Mouse (Mus musculus) A20 (cell line): Measurements from ENCODE around the gene Glt1d1.

ENCODE experiments used
- DNase-seq: peaks from one replicate; pipeline ENCODE4 v3.0.0-alpha.2; 2011; ENCODE audit warnings: low read depth, low spot score

Glt1d1 gene

DNA sequence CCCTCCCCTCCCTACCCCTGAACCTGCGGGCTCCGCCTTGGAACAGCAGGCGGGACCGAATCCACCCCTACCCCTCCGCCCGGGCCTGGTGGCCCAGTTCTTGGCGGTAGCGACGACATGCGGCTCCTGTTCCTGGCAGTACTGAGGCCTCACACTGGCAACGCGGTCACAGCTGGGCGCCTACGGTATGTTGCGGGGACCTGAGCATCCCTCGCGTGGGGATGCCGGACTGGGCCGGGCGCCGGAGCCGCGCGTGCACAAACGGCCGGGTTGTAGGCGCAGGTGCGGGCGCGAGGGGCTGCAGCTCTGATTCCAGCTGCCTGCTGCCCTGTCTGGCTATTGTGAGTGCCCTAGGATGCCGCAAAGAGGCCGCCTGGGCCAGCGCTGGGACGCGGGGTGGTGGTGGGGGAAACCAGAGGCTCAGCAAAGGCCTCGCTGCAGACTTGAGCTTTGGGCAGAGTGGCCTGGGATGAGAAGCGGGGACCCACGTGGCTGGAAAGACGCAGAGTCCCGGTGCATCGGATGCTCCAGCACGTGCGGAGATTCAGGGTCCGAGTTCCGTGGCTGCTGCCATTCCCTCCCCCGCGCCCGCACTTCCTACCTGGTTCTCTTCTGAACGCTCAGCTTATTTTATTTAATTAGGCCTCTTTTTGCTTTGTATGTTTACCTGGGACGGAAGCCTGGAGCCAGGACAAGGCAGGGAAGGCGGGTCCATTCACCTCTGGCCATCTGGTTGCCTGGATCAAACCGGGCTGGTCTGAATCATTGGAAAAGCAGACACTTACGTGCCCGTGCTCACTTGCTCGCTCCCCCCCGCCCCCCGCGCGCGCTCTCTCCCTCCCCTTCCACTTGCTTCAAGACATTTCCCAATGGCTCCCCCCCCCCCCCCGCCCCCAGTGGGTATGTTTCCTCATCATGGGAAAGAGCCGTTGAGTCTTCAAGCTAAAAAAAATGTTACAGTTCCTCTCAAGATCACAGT lies at the start of gene Glt1d1, which contains the start of gene Slc15a4:
Gene Glt1d1, plus strand, starts transcription at position 96 of the 979 bp plus-strand sequence.
Gene Slc15a4, minus strand, starts transcription at position 731 of the 979 bp plus-strand sequence.
- DNase-seq: no peak

DNA sequence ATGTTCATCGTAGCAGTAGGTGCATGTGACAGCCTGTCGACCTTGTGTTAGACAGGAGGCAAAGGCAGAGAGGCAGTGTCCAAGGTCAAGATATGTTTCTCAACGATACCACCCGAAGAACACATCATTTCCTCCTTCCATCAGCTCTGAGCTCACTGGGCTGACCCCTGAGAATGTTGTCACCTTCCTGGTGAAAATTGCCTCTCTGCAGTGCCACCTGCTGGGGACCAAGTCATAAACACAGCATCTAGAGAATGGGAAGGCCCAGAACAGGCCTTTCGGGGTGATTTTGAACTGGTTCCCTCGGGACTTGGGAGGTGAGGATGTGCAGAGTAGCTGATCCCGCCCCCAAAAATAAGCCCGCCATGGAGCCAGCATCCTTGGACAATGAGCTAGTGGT lies 48.4 kb upstream of the Glt1d1 start:
- DNase-seq: peak; percentile 44

DNA sequence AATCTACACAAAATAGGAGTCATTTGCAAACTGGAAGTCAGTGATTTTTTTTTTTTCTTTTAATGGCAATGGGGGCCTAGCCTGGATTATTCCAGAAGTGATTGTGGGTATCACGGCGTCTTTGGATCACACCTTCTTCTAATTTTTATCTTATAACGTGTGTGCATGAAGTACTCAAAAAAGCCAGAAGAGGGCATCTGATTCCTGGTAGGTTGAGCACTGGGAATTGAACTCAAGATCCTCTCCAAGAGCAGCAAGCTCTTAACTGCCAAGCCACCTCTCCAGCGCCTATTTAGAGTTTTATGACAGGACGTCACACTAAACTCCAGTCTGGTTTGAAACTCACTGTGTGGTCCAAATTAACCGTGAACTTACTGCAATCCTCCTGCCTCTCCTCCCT lies 44.2 kb upstream of the Glt1d1 start:
- DNase-seq: peak; percentile 50

DNA sequence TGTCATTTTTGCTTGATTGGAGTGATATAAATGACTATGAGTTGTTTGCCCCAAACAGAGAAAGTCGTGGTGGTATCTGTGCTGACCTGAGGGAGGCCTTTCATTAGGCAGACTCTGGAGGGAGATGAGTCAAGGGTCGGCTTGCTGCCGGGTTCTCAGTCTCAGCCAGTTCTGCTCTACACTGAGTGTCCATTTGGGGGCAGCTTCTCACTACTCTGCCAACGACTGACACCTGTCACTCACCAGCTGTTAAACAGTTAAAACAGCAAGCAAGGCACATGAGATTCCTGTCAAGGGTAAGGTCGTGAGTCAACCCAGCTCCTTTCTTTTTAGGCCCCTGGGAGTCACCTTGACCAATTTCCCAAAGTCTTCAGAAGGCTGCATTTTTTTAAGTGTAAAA lies 39.7 kb upstream of the Glt1d1 start:
- no peak for DNase-seq

DNA sequence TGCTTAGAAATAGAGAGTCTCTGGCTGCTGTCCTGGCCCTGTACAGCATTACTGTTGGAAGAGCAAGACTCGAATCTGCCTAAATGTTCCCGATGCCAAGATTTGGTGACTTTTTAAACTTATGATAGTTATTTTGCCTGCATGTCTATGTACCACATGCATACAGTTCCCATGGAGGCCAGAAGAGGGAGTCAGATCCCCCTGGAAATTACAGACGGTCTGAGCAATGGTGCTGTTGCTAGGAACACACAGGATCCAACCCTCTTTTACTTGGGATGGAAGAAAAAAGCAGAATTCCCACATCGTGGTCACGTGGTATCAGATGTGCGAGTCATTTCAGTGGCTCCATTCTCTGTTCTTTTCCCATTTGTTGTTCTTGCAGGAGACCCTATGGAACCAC lies 39.2 kb upstream of the Glt1d1 start:
- DNase-seq: peak; percentile 35

DNA sequence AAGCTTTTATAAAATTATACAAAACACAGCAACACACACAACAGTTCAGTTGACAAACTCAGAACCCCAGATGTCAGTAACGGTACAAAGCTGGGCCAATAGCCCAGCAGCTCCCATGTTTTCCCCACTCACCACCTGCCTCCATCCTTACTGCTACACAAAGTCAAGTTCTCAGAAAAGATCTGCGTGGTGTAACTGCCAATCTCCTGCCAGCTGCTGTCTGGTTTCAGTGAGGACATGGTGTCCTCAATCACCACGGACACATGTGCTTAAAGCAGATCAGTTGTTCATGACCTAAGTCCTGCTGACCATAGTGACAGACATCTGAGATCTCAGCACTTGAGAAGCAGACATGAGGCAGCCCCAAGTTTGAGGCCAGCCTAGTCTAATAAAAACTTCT lies 36.4 kb upstream of the Glt1d1 start:
- DNase-seq: no peak

DNA sequence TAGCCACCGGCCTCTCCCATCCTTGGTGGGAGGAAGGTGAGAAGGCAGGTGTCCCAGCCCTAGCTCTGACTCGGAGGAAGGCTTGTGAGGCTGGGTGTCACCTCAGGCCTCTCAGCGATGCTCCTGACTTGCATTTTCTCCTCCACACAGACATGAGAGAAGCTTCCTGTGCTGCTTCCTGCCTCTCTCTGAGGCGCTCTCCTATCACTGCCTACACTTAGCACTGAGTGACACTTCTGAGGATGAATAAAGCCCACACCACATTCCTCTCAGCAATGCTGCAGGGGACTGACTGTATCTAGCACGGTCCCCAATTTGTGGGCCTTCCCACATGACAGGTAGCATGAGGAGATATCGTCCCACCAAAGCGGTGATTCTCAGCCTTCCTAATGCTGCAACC lies 35.2 kb upstream of the Glt1d1 start:
- no peak for DNase-seq

DNA sequence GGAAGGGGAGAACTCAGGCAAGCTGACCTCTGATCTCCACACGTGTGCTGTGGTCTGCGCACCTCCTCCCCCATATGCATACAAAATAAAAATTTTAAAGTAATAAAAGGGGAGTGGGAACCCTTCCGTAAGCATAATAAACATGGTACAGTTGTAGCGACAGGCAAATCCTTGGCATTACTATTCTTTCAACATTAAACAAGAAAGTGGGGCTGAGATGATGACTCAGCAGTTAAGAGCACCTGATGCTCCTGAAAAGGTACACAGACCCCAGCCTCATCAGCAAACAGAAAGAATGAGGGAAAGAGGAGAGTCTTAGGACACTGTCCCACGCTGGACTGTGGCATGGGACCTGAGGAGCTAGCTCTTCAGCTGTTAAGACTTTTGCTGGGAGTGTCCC lies 29.1 kb upstream of the Glt1d1 start:
- no peak for DNase-seq

DNA sequence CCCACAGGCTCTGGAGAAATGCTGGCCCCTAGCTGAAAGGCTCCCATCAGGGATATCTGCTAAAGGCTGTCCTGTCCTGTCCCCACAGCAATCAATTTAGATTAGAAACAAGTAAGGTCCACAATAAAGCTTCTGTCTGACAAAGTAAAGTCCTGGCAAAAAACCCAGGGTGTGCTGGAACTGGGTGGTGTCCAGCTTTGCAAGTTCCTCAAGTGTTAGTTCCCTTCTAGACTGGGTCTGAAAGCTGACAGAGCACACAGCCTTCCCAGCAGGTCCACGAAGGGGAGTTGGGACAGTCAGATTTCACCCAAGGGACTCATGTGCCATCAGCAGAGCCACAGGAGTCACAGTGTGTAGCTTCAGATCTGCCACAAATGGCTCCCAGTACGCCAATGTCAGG lies 24.6 kb upstream of the Glt1d1 start:
- DNase-seq: no peak

DNA sequence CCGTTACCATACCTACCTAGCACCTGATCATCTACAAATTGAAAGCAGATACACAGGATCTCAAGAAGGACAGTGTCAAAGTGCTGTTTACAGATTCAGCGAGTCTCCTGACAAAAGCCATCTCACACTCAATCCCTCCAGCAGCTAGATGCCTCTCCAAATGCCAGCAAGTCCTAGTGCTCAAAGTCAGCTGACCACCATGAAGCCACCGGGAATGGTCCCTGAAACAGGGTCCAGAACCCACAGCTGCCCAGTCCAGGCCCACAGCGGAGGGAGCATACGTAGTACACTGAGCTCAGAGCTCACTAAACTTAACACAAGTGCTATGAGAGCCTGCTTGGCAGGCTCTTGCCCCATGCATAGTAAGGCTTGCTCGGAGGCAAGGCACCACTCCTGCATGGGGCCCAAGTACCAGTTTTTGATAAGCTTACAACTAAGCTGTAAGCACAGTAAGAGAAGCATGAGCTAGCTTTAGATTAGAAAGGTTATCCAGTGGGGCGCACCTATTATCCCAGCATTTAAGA lies 22.8 kb upstream of the Glt1d1 start:
- no peak for DNase-seq

DNA sequence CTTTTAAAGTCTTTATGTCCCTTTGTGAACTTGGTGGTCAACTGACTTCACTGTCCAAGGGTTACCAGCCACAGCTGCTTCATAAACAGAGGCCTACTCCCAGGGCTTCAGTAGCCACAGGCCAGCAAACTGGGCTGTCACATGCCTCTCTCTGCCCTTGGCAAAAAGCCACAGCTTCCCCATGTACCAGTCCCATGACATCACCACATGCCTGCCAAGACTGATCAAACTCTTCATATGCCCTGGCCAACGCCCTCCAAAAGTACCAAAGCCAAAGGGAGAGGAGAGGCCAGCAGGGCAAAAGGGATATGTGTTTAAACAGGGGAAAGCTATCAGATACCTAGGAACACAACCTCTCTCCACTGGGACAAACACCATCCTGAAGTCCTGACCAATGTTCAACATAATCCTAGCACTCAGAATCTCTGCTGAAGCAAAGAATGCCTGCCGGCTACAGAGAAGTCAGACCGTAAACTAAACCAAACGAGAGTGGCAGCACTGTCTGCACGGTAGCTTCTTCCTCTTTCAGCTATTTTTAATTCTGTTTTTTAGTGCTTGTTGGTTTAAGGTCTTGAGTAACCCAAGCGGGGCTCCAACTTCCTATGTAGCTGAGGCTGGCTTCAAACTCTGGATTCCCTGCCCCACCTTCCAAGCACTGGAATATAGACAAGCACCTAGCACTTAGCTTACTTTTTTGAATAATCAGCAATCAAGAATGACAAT lies 21.1 kb upstream of the Glt1d1 start:
- peak; percentile 77 for DNase-seq

DNA sequence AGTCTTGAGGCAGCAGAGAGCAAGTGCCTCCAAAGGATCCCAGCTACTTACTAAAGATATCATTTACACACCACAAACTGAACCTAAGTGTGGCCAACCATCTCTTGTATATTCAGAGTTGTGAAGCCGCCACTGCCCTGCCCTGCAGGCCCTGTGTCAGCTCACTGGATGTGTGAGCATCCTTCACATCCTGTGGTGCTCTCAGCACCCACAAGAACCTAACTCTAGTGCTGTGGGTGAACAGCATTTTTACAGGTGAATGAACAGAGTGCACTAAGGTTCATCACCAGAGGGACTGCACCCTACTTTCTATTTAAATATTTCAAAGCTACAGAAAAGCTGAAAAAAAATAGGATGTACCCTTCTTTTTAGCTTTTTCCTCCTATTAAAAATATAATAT lies 20.2 kb upstream of the Glt1d1 start:
- peak; percentile 60 for DNase-seq

DNA sequence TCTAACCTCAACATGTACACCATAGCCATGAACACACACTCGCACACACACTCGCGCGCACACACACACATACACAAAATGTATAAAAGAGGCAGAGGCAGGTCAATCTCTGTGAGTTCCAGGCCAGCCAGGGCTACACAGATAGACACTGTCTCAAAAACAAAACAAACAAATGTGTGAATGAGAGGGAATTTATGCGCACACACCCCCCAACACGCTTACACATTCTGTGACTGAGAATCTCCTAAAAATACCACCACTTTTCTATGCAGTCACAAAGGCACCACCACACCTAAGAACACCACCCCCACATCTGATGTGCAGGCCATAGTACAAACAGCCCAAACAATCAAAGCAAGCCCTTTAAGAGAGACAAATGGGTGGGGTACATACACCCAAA lies 19.7 kb upstream of the Glt1d1 start:
- DNase-seq: peak; percentile 55

DNA sequence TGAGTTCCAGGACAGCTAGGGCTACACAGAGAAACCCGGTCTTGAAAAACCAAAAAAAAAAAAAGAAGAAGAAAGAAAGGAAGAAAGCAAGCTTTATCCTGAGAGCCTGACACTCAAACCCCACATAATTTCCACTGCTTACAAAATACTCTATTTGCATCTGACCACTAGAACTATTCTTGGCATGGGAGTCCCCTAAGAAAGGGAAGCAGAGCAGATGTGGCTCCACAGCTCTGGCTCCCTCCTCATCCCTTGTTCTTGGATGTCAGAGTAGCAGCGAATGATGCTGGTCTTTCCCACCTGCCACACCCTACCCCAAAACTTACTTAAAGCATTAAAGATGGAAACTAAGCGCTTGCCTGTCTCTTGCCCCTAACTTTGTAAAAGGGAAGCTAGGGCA lies 16.6 kb upstream of the Glt1d1 start:
- no peak for DNase-seq

DNA sequence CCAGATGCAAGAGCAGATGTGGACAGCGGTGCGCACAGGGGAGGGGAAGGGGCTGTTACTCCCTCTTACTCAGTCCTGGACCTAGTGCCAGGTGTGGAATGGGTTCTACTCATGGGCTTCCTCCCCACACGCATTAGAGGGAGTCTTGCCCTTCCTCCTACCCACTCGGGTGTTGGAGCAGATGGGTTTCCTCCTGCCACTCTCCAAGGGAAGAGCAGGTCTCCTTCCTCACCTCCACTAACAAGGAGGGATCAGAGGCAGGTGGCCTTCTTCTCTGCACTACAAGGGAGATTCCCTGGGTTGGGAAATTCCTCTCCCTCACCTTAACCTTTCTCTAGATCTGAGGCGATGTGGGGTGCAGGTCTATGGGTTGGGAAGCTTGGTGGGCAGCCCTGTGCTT lies 15.9 kb upstream of the Glt1d1 start:
- peak; percentile 66 for DNase-seq

DNA sequence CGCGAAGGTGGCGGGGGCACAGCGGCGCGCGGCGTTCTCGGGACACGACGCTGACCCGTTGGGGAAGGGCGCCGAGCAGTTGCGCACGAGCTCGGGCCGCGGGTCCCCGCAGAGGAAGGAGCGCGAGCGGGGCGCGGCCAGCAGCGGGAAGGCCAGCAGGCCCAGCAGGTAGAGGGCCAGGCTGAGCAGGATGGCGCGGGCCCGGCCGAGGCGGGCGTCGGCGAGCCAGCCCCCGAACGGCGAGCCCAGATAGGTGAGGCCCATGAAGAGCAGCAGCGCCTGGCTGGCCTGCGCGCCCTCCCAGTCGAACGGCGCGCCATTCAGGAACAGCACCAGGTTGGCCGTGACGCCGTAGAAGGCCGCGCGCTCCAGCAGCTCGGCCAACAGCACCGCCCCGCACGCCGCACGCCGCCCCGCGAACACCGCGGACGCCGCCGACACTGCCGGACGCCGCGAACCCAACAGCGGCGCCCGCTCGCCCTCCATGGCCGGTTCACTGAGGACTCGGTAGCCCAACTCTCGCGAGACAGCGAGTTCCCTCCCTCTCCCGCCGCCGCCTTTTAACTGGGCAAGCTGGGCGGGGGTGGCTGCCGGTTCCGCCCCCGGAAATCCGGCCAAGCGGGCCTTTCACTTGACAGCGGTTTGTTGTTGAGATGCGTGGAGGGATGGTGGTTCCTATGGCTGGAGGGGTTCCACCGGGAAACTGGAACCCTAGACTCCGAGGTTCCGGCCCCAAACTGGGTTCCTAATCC lies 15.0 kb upstream of the Glt1d1 start:
- peak; percentile 97 for DNase-seq

DNA sequence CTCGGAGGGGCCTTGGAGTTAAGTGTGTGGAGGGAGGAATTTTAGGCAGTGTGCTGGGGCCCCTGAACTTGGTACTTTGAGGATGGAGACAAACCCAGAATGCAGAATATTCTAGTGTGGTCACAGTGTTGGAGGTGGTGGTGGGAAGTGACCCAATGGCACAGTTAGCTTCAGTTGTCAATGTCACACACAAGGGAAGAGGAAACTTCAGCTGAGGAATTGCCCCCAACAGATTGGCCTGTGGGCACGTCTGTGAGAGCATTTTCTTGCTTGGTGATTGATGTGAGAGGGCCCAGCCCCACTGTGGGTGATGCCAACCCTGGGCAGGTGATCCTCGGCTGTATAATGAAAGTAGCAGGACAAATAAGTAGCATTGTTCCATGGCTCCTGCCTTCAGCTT lies 13.2 kb upstream of the Glt1d1 start:
- DNase-seq: no peak

DNA sequence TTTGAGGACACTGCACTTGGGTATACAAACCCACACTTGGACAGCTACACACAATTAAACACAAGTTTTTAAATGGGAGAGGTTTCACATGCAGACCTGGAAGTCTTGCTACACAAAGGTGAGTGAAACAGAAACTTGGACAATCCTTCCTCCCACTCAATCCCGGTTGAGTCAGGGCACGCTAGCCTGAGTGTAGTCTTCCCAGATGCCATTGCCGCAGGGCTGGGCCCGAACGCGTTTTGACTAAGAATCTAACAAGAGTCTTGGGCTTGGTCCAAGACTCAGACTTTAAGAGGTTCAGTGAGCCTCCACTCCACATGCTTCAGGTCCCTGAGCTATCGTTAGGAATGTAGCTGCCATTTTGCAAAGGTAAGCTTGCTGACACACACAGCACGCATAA lies 11.7 kb upstream of the Glt1d1 start:
- no peak for DNase-seq

DNA sequence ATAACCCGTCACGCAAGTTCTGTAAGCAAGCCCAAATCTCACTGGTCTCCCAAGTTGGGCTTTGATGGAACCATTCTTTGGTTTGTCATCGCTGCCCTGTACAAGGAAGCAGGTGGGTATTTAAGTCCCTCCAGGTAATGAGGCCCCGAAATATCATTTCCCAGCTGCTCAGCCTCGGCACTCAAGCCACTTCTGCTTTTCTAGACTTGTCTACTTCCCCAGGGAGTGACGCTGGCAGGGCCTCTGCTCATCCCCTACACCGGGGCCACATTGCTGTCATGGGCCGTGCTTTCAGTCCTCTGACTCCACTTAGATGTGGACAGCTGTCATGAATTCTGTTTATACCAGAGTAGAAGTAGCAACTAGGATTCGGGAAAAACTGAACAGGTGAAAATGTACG lies 11.0 kb upstream of the Glt1d1 start:
- DNase-seq: peak; percentile 92

DNA sequence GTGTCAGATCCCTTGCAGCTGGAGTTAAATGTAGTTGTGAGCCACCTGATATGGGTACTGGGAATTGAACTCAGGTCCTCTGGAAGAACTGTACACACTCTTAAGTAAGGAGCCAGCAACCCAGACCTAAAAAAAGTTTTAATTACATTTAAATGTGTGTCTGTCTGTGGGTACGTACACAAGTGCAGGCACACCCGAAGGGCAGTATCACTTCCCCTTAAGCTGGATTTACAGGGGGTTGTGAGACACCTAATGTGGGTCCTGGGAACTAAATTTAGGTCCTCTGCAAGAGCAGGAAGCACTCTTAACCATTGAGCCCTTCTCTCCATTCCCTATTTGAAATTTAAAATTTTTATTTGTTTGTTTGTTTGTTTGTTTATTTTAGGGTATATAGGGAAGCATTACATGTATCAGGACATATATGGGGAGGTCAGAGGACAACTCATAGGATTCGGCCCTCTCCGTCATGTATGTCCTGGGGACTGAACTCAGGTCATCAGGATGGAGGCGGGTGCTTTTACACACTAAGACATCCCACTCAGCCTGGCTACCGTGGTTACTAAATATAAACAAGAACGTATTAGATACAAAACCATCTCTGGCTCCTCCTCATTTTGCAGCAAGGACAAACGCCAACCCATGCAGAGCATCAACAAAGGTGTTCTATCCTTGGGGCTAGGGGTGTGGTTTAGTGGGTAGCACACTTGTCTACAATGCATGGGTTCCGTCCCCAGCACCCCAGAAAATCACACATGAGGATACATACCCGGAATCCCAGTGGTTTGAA lies 7.4 kb upstream of the Glt1d1 start:
- DNase-seq: peak; percentile 81

DNA sequence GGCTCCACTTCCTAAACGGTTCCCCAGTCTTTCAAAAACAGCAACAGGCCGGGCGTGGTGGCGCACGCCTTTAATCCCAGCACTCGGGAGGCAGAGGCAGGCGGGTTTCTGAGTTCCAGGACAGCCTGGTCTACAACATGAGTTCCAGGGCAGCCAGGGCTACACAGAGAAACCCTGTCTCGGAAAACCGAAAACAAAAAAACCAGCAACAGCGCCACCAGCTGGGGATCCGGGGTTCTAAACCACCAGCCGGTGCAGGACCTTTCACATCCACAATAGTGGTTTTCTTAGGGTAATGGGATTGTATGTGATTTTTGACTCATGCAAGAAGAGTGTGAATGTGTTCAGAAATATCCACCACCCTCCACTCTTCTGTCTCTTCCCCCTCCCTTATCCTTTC lies 4.8 kb upstream of the Glt1d1 start:
- DNase-seq: no peak
